Mouse (Mus musculus) stomach, embryonic 16.5 days (tissue): ENCODE results near the gene Tmem25. TPM values are rescaled to one million over a fixed set of nuclear protein-coding genes. Genes with fewer than 3 reads are reported as not detected.

Experiments
- ATAC-seq: fragments of 200-750 bp; cut with Nextera tagmentation; 2 replicates; pipeline ENCODE4 v1.8.0; 2017; ENCODE audit warnings: moderate number of reproducible peaks, moderate TSS enrichment; ENCODE audit not compliant: insufficient read depth, low FRiP score
- H3K27ac ChIP-seq: fragments of 300-500 bp; sonication (generic); 2 replicates; pipeline ENCODE4 v1.5.1; 2014; ENCODE audit warnings: low read length
- H3K27me3 ChIP-seq: fragments of 300-500 bp; sonication (generic); 2 replicates; pipeline ENCODE4 v1.6.1; 2014; ENCODE audit warnings: low read length, control low read depth, mixed read lengths; ENCODE audit not compliant: control insufficient read depth, insufficient read depth
- H3K36me3 ChIP-seq: fragments of 300-500 bp; sonication (generic); 2 replicates; pipeline ENCODE4 v1.6.1; 2014; ENCODE audit warnings: low read length; ENCODE audit not compliant: control insufficient read depth, insufficient read depth
- H3K4me1 ChIP-seq: fragments of 300-500 bp; sonication (generic); 2 replicates; pipeline ENCODE4 v1.6.1; 2014; ENCODE audit warnings: low read length, control low read depth, mixed read lengths; ENCODE audit not compliant: control insufficient read depth, insufficient read depth
- H3K4me2 ChIP-seq: fragments of 300-500 bp; sonication (generic); 2 replicates; pipeline ENCODE4 v1.6.1; 2014; ENCODE audit warnings: low read depth, low read length, mixed read lengths
- H3K4me3 ChIP-seq: fragments of 300-500 bp; sonication (generic); replicated peaks from 2 replicates; pipeline ENCODE4 v1.5.1; 2014; ENCODE audit warnings: mild to moderate bottlenecking, low read length
- H3K9ac ChIP-seq: fragments of 300-500 bp; sonication (generic); 2 replicates; pipeline ENCODE4 v1.6.1; 2014; ENCODE audit warnings: low read length
- H3K9me3 ChIP-seq: fragments of 300-500 bp; sonication (generic); replicated peaks from 2 replicates; pipeline ENCODE4 v1.6.1; 2016; ENCODE audit warnings: low read length, control low read depth; ENCODE audit not compliant: control insufficient read depth
- WGBS: fragments of 180-500 bp; shearing (Covaris S2); extraction: QIAGEN DNeasy Blood & Tissue Kit; methylation state at CpG from one replicate; pipeline ENCODE4 v1.1.7; 2014; 5-methylcytosine and 5-hydroxymethylcytosine counted together
- polyA plus RNA-seq: library from polyadenylated mRNA; unstranded; fragments of >200 nt; fragmentation: Nextera tagmentation; extraction: Ambion mirVana; gene quantifications from 2 replicates; pipeline ENCODE4 v1.2.1, GENCODE M21; 2015

Tmem25 gene
- polyA plus RNA-seq, 1 experiment from 2014 or later = 3.6 TPM

DNA sequence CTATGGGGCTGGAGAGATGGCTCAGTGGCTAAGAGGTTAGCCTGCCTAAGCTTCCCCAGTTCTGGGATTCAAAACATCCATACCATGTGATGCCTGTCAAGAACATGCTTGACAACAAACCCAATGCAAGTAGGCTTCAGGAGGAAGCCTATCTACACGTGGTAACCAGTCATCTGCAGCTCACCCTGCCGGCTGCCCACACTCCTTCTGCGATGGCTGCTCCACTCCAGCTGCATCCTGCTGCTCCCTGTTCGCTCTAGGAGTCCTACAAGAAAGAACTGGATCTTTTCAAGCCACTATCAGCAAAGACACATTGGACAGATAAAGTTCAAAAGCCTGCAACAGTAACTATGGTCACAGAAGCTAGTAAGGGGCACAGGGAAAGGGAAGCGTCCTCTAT is 18.4 kb upstream of the Tmem25 start:
- Histone ChIP-seq H3K9ac (no peak overlapping the region), H3K9me3 (no peaks in the 10 kb centered on the region), H3K4me2 (no peak overlapping the region), H3K36me3 (peaks cover 56% of the 10 kb centered on the region), H3K4me1 (no peaks in the 10 kb centered on the region), H3K27ac (no peak overlapping the region), H3K27me3 (no peaks in the 10 kb centered on the region), H3K4me3 (no peak overlapping the region)
- ATAC-seq = no peak
- 85% methylated on average over 5 of the region's 5 CpGs for WGBS

DNA sequence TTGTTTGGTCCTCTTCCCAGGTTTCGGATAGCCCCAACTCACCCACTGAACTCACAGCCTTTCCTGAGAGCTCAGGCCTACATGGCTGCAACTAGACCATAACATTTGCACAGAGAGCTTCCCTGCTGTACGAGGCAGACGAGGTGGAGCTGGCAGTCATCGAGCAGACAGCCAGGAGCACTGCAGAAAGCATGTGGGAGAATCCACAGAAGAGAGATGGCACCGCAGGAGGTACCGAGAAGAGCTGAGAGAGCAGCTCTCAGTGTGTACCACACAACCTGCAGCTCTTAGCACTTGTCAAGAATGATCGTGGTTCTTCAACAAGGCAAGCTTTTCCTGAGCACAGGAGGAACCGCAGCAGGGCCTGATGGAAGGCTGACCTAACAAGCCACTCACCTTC is 15.1 kb upstream of the Tmem25 start:
- 94% methylated on average over 8 of the region's 8 CpGs for WGBS
- peaks cover 64% of the 10 kb centered on the region for H3K36me3 ChIP-seq
- no peak for ATAC-seq
- H3K4me1 ChIP-seq = no peaks in the 10 kb centered on the region
- H3K27ac ChIP-seq = no peak overlapping the region
- no peak overlapping the region for H3K4me3 ChIP-seq
- H3K9ac ChIP-seq = no peak overlapping the region
- H3K9me3 ChIP-seq = no peaks in the 10 kb centered on the region
- H3K27me3 ChIP-seq = no peaks in the 10 kb centered on the region
- no peak overlapping the region for H3K4me2 ChIP-seq

DNA sequence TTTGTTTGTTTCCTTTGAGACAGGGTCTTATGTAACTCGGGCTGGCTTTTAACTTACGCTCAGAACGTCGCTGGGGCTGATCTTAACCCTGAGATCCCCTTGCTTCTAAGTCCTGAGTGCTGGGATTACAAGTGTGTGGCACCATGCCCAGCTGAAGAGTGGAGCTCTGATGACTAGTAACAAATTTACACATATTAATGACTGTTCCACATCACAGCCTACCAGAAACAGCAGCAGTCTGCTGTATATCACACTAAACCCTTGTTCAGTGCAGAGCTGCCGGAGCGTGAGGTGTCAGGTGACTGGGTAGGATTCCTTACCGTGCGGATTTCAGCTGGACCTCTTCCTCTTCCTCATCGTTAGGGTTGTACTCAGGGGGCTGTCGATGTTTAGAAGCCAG is 11.2 kb upstream of the Tmem25 start:
- no peak overlapping the region for H3K27ac ChIP-seq
- peaks cover 33% of the 10 kb centered on the region for H3K36me3 ChIP-seq
- ATAC-seq = no peak
- 85% methylated on average over 10 of the region's 10 CpGs for WGBS
- no peaks in the 10 kb centered on the region for H3K4me1 ChIP-seq
- no peak overlapping the region for H3K4me2 ChIP-seq
- no peak overlapping the region for H3K9ac ChIP-seq
- no peak overlapping the region for H3K4me3 ChIP-seq
- no peaks in the 10 kb centered on the region for H3K27me3 ChIP-seq
- no peaks in the 10 kb centered on the region for H3K9me3 ChIP-seq

DNA sequence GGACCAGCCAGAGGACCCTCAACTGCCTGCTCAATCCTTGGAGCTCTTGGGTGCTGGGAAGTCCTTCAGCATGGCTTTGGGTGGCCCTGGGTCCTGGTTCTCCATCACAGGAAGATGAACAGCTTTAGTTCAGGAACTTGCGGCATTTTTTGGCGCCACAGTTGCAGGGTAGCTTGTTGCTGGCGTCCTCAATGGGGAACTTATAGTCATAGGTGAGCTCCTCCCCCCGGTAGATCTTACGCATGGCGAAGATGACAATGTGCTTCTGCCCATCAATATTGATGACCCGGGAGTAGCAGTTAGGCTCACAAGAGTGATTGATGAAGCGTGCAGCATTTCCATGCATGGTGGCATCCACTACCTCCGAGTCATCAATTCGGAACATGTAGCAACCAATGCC is 8.7 kb upstream of the Tmem25 start:
- no peaks in the 10 kb centered on the region for H3K9me3 ChIP-seq
- 92% methylated on average over 10 of the region's 10 CpGs for WGBS
- H3K27ac ChIP-seq = no peak overlapping the region
- ATAC-seq = no peak
- H3K4me2 ChIP-seq = no peak overlapping the region
- peaks cover 22% of the 10 kb centered on the region for H3K36me3 ChIP-seq
- H3K27me3 ChIP-seq = no peaks in the 10 kb centered on the region
- no peaks in the 10 kb centered on the region for H3K4me1 ChIP-seq
- no peak overlapping the region for H3K9ac ChIP-seq
- H3K4me3 ChIP-seq = no peak overlapping the region

DNA sequence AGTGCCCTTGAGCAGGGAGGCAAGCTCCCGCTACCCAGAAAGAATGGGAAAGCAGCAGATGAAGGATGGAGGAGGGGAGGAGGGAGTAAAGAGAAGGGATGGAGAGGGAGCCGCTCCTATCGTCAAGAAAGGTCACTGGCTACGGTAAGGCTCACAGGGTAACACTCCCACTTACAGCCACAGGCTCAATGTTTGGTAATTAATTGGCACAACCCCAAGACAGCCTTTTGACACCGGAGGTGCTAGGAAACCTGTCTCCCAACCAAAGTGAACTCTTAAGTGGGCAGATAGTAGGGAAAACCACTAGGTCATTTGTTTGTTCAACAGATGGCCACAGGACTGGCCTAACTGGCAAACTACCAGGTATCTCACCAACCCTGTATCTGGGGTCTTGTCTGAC is 8.0 kb upstream of the Tmem25 start:
- no peak for ATAC-seq
- 69% methylated on average over 5 of the region's 5 CpGs for WGBS

DNA sequence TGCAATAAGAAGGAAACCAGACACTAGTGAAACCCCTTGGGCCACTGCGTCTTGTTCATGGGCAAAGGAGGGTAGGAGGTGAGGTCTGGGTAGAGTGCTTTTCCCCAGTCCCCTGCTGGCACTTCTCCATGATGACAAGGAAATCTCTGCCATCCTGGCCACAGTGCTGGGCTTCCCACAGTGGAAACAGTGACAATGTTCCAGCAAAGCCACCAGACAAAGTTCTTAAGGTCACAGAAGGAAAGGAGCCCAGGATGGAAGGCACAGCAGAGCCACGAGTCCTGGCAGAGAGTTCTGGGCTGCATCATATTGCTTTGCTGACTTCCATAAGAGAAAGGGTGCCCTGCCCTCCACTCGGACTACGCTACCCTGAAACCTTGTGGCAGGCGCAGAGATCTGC is 6.4 kb upstream of the Tmem25 start:
- 0 out of 2 replicates have a peak, but pooled peaks cover 3% of the 10 kb centered on the region for H3K4me1 ChIP-seq
- H3K9me3 ChIP-seq = no peaks in the 10 kb centered on the region
- no peak overlapping the region for H3K4me3 ChIP-seq
- WGBS = 91% methylated on average over 5 of the region's 5 CpGs
- H3K27me3 ChIP-seq = no peaks in the 10 kb centered on the region
- no peak; the same call in 1 of the 2 replicates for ATAC-seq
- H3K4me2 ChIP-seq = no peak overlapping the region
- H3K36me3 ChIP-seq = peaks cover 13% of the 10 kb centered on the region; the same call in 1 of the 2 replicates
- no peak overlapping the region for H3K9ac ChIP-seq
- no peak overlapping the region for H3K27ac ChIP-seq

More for the DNA sequence above, 8.0 kb upstream of the Tmem25 start:
- no peak overlapping the region for H3K9ac ChIP-seq
- H3K36me3 ChIP-seq = peaks cover 19% of the 10 kb centered on the region
- H3K4me1 ChIP-seq = 0 out of 2 replicates have a peak, but pooled peaks cover 3% of the 10 kb centered on the region
- H3K27me3 ChIP-seq = no peaks in the 10 kb centered on the region
- H3K9me3 ChIP-seq = no peaks in the 10 kb centered on the region
- H3K4me3 ChIP-seq = no peak overlapping the region
- no peak overlapping the region for H3K4me2 ChIP-seq
- no peak overlapping the region for H3K27ac ChIP-seq

DNA sequence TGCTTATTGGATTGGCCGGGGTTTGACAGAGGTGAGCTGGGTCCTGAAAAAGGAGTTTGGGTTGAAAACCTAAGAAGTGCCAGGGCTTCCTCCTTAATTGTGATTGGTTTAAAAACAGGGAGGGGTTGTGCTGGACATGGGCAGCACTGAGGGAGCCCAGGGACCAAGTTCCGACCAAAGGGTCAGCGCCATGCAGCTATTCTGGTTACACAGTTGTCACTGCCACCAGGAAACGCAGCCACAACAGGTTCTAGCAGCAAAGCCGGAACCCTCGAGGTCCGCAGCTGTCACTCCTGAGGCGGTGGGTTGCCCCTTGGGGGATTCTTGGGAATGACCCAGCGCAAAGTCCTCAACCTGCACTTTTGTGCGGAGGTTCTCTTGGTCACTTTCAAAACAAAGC is 5.6 kb upstream of the Tmem25 start:
- Histone ChIP-seq H3K27me3 (no peaks in the 10 kb centered on the region), H3K9me3 (no peaks in the 10 kb centered on the region), H3K9ac (no peak overlapping the region), H3K4me1 (peaks cover 7% of the 10 kb centered on the region), H3K36me3 (peaks cover 5% of the 10 kb centered on the region; the same call in 1 of the 2 replicates), H3K4me3 (no peak overlapping the region), H3K4me2 (no peak overlapping the region), H3K27ac (no peak overlapping the region)
- 87% methylated on average over 10 of the region's 10 CpGs for WGBS
- no peak for ATAC-seq

DNA sequence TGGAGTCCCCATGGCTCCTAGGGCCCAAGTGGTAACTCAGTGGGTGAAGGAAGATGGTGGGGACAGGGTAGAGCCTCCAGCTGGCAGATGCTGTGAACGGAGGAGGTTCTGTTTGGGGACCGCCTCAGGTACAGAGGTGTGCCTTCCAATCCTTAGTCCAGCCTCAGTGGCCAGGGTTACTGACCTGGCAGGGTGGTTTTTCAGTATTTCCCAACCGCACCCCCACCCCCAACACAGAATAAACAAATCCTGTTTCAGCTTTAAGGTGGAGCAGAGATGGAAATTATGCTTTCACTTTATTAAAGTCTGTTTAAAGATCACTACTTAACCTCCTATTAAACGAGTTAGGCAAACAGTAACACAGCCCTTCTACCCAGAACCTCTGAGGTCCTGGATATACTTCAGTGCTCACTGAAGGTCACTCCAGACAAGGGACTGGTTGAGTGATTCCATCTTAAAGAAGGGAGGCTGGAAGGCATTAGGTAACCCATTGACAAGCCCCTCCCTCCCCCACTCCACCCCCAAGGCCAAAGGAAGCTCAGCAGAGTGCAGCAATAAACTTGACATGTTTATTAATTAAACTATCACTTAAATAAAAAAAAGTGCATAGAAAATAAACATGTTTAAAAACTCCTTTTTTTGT is 3.8 kb upstream of the Tmem25 start, which contains the start of gene Ttc36:
Ttc36 (minus strand) TSS at position 265 of the 643 bp plus-strand sequence.
- no peaks in the 10 kb centered on the region for H3K9me3 ChIP-seq
- 51% methylated on average over 4 of the region's 4 CpGs for WGBS
- no peak within 1 kb of the TSS for H3K4me3 ChIP-seq
- peaks cover 12% of the 10 kb centered on the region for H3K4me1 ChIP-seq
- no peaks in the 10 kb centered on the region; the same call in 1 of the 2 replicates for H3K36me3 ChIP-seq
- ATAC-seq = no peak
- no peaks in the 10 kb centered on the region for H3K27me3 ChIP-seq
- H3K9ac ChIP-seq = no peak within 1 kb of the TSS
- H3K4me2 ChIP-seq = no peak within 1 kb of the TSS
- H3K27ac ChIP-seq = peak within 1 kb of the TSS; percentile 21; the same call in 1 of the 2 replicates

DNA sequence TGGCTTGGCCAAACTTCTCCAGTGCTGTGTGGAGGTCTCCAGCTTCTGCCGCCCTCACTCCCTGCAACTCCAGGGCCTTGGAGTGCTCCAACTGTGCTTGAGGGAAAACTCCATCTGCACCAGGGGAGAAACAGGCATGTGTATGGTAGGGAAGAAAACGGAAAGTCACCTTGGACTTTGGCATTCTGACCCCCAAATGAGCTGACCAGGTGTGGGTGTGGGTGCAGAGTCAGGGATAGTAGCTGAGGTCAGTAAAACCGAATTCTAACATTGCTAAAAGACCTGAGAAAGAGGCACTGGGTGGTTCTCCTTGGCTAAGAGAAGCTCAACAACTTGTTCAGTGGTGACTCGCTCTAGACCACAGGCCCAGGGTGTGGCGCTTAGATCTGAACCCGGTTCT is 2.6 kb upstream of the Tmem25 start:
- Histone ChIP-seq H3K4me3 (no peak overlapping the region), H3K9me3 (no peaks in the 10 kb centered on the region), H3K4me1 (peaks cover 12% of the 10 kb centered on the region), H3K4me2 (no peak overlapping the region), H3K27me3 (no peaks in the 10 kb centered on the region), H3K36me3 (no peaks in the 10 kb centered on the region; the same call in 1 of the 2 replicates), H3K27ac (peak overlapping the region; percentile 17; the same call in 1 of the 2 replicates), H3K9ac (no peak overlapping the region)
- 70% methylated on average over 6 of the region's 6 CpGs for WGBS
- ATAC-seq = no peak
